Mouse (Mus musculus) layer of hippocampus, adult 11-12 months (tissue): ENCODE data around the gene Olfr1432.
"Not testable (repeated sequence)": the region's sequence is repeated elsewhere in the genome, so short reads cannot be mapped to it uniquely, and the experiment has no call there.

Experiments used
- DNase-seq: peaks from one replicate; pipeline ENCODE4 v3.0.0; 2022; ENCODE audit warnings: low spot score

Olfr1432 gene

GRCm38 (mm10) chr19:12232496-12232895, at the start of gene Olfr1432:
Gene Olfr1432, minus strand, starts transcription at chr19:12232596.
- not testable (repeated sequence) for DNase-seq

GRCm38 (mm10) chr19:12279554-12279953, 47.2 kb upstream of the Olfr1432 start, which contains the start of gene Olfr1434:
Gene Olfr1434, plus strand, starts transcription at chr19:12279854.
- no peak for DNase-seq

- DNase-seq = no peak
Observed at GRCm38 (mm10) chr19:12260732-12261131, 28.3 kb upstream of the Olfr1432 start, which contains the start of gene Olfr235. Gene Olfr235, plus strand, starts transcription at chr19:12261032.

GRCm38 (mm10) chr19:12241559-12241958, 9.2 kb upstream of the Olfr1432 start, which contains the start of gene Olfr262:
Gene Olfr262, minus strand, starts transcription at chr19:12241659.
- no peak for DNase-seq

DNA sequence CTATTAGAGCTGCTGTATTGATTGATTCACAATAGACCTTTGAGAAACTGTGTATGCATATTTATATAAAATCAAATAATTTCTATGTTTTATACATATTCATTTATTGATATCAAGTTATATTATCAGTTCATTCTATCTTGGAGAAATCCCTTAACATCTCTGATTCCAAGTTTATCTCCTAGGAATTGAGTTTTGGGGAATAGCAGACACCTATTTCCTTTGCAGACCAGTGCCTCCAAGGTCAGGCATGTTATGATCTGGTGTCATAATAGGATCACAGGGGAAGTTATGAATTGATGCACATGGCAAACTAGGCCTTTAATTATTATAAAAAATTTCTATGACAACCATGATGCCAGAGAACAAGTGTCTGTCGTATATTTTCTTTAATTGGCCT, 32.1 kb downstream of the Olfr1432 start, which contains the start of gene Olfr1431:
Olfr1431 (plus strand) TSS at position 301 of the 400 bp plus-strand sequence.
- no peak for DNase-seq

- not testable (repeated sequence) for DNase-seq
Observed at GRCm38 (mm10) chr19:12199076-12199475, 33.3 kb downstream of the Olfr1432 start.
